ENCODE assay signal across 16 mouse cellular contexts in genomic region chr14:118972268-118972667, GRCm38 (mm10).
"Had no signal": no experiment of that assay in that cellular context is flagged by ENCODE, and none has a peak within 500 bp of the region (broad histone marks: within the 10 kb centered on the region; RNA-seq: fewer than 3 reads in every experiment).

No protein-coding gene starts in this region.

- H3K4me1 ChIP-seq: midbrain, embryonic 12.5 days; neural tube, embryonic 13.5 days; neural tube, embryonic 15.5 days; stomach, embryonic 15.5 days had no signal

- H3K4me3 ChIP-seq: midbrain, embryonic 10.5 days; midbrain, embryonic 12.5 days; myocyte; neural tube, embryonic 13.5 days; neural tube, embryonic 15.5 days; stomach, embryonic 15.5 days had no signal

- H3K9me3 ChIP-seq: midbrain, embryonic 10.5 days; midbrain, embryonic 12.5 days; neural tube, embryonic 13.5 days; neural tube, embryonic 15.5 days; stomach, embryonic 15.5 days had no signal

- DNase-seq: lung, adult 18-20 months; lung, embryonic 14.5 days; lung, postnatal 10 days; lung, postnatal 4 days; midbrain, embryonic 14.5 days; retina, postnatal 1 day; right cerebral cortex, postnatal 14 days; thymus, adult 2 months; thymus, postnatal 25 days had no signal

- H3K27ac ChIP-seq: midbrain, embryonic 10.5 days; midbrain, embryonic 12.5 days; neural tube, embryonic 13.5 days; neural tube, embryonic 15.5 days; stomach, embryonic 15.5 days; stomach, postnatal 0 days had no signal

- H3K27me3 ChIP-seq: midbrain, embryonic 12.5 days; neural tube, embryonic 13.5 days; neural tube, embryonic 15.5 days; stomach, embryonic 15.5 days had no signal
